Mouse (Mus musculus) myocyte (in vitro differentiated cells): ENCODE measurements around the gene Iqschfp. TPM values are rescaled to one million over a fixed set of nuclear protein-coding genes. Genes with fewer than 3 reads are reported as not detected.

ENCODE experiments used
- H3K27me3 ChIP-seq: one replicate; pipeline ENCODE4 v1.6.1; 2011; ENCODE audit not compliant: control insufficient read depth, insufficient read depth, insufficient read length
- H3K36me3 ChIP-seq: one replicate; pipeline ENCODE4 v1.6.1; 2011; ENCODE audit not compliant: control insufficient read depth, insufficient read depth
- H3K4me2 ChIP-seq: one replicate; pipeline ENCODE4 v1.6.1; 2011; ENCODE audit warnings: low read depth, control low read depth
- H3K4me3 ChIP-seq: one replicate; pipeline ENCODE4 v1.5.1; 2011; ENCODE audit warnings: mild to moderate bottlenecking, control low read depth, moderate library complexity
- H3K79me2 ChIP-seq: one replicate; pipeline ENCODE4 v1.6.1; 2011; ENCODE audit not compliant: control insufficient read depth, insufficient read depth
- H3ac ChIP-seq: one replicate; pipeline ENCODE4 v1.6.1; 2011; ENCODE audit not compliant: control insufficient read depth, insufficient read length
- CEBPB ChIP-seq: IDR thresholded peaks from 2 replicates; pipeline ENCODE4 v1.6.1; 2011; ENCODE audit warnings: mild to moderate bottlenecking, moderate library complexity; ENCODE audit not compliant: poor library complexity, insufficient read depth, severe bottlenecking
- E2F4 ChIP-seq: IDR thresholded peaks from one replicate; pipeline ENCODE4 v1.6.1; 2011; ENCODE audit warnings: mild to moderate bottlenecking, control low read depth, moderate library complexity; ENCODE audit not compliant: insufficient read depth
- MAX ChIP-seq: IDR thresholded peaks from one replicate; pipeline ENCODE4 v1.6.1; 2011; ENCODE audit warnings: low read depth, mild to moderate bottlenecking, control low read depth
- MYOD1 ChIP-seq, 3 experiments: IDR thresholded peaks; one replicate each; pipeline ENCODE4 v1.6.1; 2011; ENCODE audit warnings: control low read depth in 2 of 3, low read depth in 2 of 3, mild to moderate bottlenecking in 2 of 3, moderate library complexity in 1 of 3; ENCODE audit not compliant: insufficient read length in 2 of 3, control insufficient read depth in 1 of 3
- MYOG ChIP-seq, 3 experiments: IDR thresholded peaks; one replicate each; pipeline ENCODE4 v1.6.1; 2011; ENCODE audit warnings: control low read depth in 2 of 3, low read depth in 2 of 3, mild to moderate bottlenecking in 2 of 3; ENCODE audit not compliant: insufficient read length in 2 of 3, control insufficient read depth in 1 of 3, insufficient read depth in 1 of 3
- POLR2A ChIP-seq: IDR thresholded peaks from one replicate; pipeline ENCODE4 v1.6.1; 2011; ENCODE audit warnings: low read depth, mild to moderate bottlenecking, control low read depth, moderate library complexity; ENCODE audit not compliant: insufficient read length
- POLR2AphosphoS2 ChIP-seq: IDR thresholded peaks from one replicate; pipeline ENCODE4 v1.6.1; 2011; ENCODE audit warnings: low read depth, control low read depth; ENCODE audit not compliant: insufficient read length
- REST ChIP-seq: IDR thresholded peaks from one replicate; pipeline ENCODE4 v1.6.1; 2011; ENCODE audit warnings: mild to moderate bottlenecking, control low read depth, moderate library complexity; ENCODE audit not compliant: insufficient read depth, insufficient read length
- SRF ChIP-seq: IDR thresholded peaks from one replicate; pipeline ENCODE4 v1.6.1; 2011; ENCODE audit warnings: low read depth; ENCODE audit not compliant: control insufficient read depth, insufficient read length
- TCF12 ChIP-seq: IDR thresholded peaks from one replicate; pipeline ENCODE4 v1.6.1; 2011; ENCODE audit warnings: mild to moderate bottlenecking, control low read depth; ENCODE audit not compliant: poor library complexity, insufficient read depth, severe bottlenecking
- TCF3 ChIP-seq: IDR thresholded peaks from one replicate; pipeline ENCODE4 v1.6.1; 2011; ENCODE audit warnings: low read depth, control low read depth; ENCODE audit not compliant: insufficient read length
- USF1 ChIP-seq: IDR thresholded peaks from one replicate; pipeline ENCODE4 v1.6.1; 2011; ENCODE audit warnings: low read depth, mild to moderate bottlenecking, control low read depth, moderate library complexity
- polyA plus RNA-seq: library from polyadenylated mRNA; unstranded; fragments of >200 nt; fragmentation: generic; extraction: Trizol; gene quantifications from one replicate; pipeline ENCODE4 v1.2.1, GENCODE M21; 2012; ENCODE audit warnings: missing spikeins

Gene Iqschfp
- polyA plus RNA-seq, 1 experiment, result not detected

- no peak for TF ChIP-seq TCF12
- no peak for TF ChIP-seq USF1
- no peak for TF ChIP-seq POLR2AphosphoS2
- no peak for TF ChIP-seq REST
- TF ChIP-seq MAX, result no peak
- TF ChIP-seq TCF3, result no peak
- no peak for TF ChIP-seq POLR2A
- no peak for TF ChIP-seq SRF
- TF ChIP-seq MYOD1 (IDR thresholded peaks at IDR 0.05; ENCODE audit: control insufficient read depth in 1 of 3, insufficient read length in 2 of 3, low read depth in 2 of 3), result no peak
- TF ChIP-seq E2F4, result no peak
- no peak for TF ChIP-seq MYOG (IDR thresholded peaks at IDR 0.05; ENCODE audit: control insufficient read depth in 1 of 3, insufficient read depth in 1 of 3, insufficient read length in 2 of 3, low read depth in 2 of 3)
- no peak for TF ChIP-seq CEBPB
- H3K36me3 ChIP-seq, result no peaks in the 10 kb centered on the region
Observed at GRCm38 (mm10) chr3:68514120-68514497, 622.1 kb downstream of the Iqschfp start.

GRCm38 (mm10) chr3:68514717-68515116, 622.7 kb downstream of the Iqschfp start:
- H3ac ChIP-seq, result no peak overlapping the region
- TF ChIP-seq MYOG (IDR thresholded peaks at IDR 0.05; ENCODE audit: control insufficient read depth in 1 of 3, insufficient read depth in 1 of 3, insufficient read length in 2 of 3, low read depth in 2 of 3), result no peak
- TF ChIP-seq REST, result no peak
- TF ChIP-seq TCF12, result no peak
- no peak for TF ChIP-seq MYOD1 (IDR thresholded peaks at IDR 0.05; ENCODE audit: control insufficient read depth in 1 of 3, insufficient read length in 2 of 3, low read depth in 2 of 3)
- TF ChIP-seq USF1, result no peak
- TF ChIP-seq CEBPB, result no peak
- no peak for TF ChIP-seq POLR2AphosphoS2
- TF ChIP-seq TCF3, result no peak
- TF ChIP-seq MAX, result no peak
- no peak for TF ChIP-seq SRF
- H3K79me2 ChIP-seq, result peaks cover 71% of the 10 kb centered on the region
- H3K27me3 ChIP-seq, result no peaks in the 10 kb centered on the region
- H3K36me3 ChIP-seq, result no peaks in the 10 kb centered on the region
- H3K4me2 ChIP-seq, result no peak overlapping the region
- no peak overlapping the region for H3K4me3 ChIP-seq

More at GRCm38 (mm10) chr3:68514120-68514497, 622.1 kb downstream of the Iqschfp start:
- H3K4me3 ChIP-seq, result no peak overlapping the region
- H3ac ChIP-seq, result no peak overlapping the region
- H3K4me2 ChIP-seq, result no peak overlapping the region
- H3K27me3 ChIP-seq, result no peaks in the 10 kb centered on the region
- H3K79me2 ChIP-seq, result peaks cover 77% of the 10 kb centered on the region

- Histone ChIP-seq H3K27me3 (no peaks in the 10 kb centered on the region), H3ac (no peak overlapping the region), H3K79me2 (peaks cover 53% of the 10 kb centered on the region), H3K4me2 (no peak overlapping the region), H3K4me3 (no peak overlapping the region), H3K36me3 (no peaks in the 10 kb centered on the region)
- TF ChIP-seq MYOG (IDR thresholded peaks at IDR 0.05; ENCODE audit: control insufficient read depth in 1 of 3, insufficient read depth in 1 of 3, insufficient read length in 2 of 3, low read depth in 2 of 3) (no peak), E2F4 (no peak), MYOD1 (IDR thresholded peaks at IDR 0.05; ENCODE audit: control insufficient read depth in 1 of 3, insufficient read length in 2 of 3, low read depth in 2 of 3) (no peak), REST (no peak), USF1 (no peak), MAX (no peak), CEBPB (no peak), TCF3 (no peak), TCF12 (no peak), SRF (no peak), POLR2AphosphoS2 (no peak), POLR2A (no peak)
Observed at GRCm38 (mm10) chr3:68516393-68517081, 624.5 kb downstream of the Iqschfp start.

GRCm38 (mm10) chr3:68517236-68517635, 625.2 kb downstream of the Iqschfp start:
- no peak overlapping the region for H3ac ChIP-seq
- H3K4me3 ChIP-seq, result no peak overlapping the region
- no peaks in the 10 kb centered on the region for H3K27me3 ChIP-seq
- H3K4me2 ChIP-seq, result no peak overlapping the region
- no peak for TF ChIP-seq SRF
- no peak for TF ChIP-seq CEBPB
- TF ChIP-seq REST, result no peak
- no peak for TF ChIP-seq E2F4
- no peak for TF ChIP-seq POLR2A
- TF ChIP-seq POLR2AphosphoS2, result no peak
- TF ChIP-seq USF1, result no peak
- TF ChIP-seq TCF3, result no peak
- no peak for TF ChIP-seq MYOG (IDR thresholded peaks at IDR 0.05; ENCODE audit: control insufficient read depth in 1 of 3, insufficient read depth in 1 of 3, insufficient read length in 2 of 3, low read depth in 2 of 3)
- TF ChIP-seq MYOD1 (IDR thresholded peaks at IDR 0.05; ENCODE audit: control insufficient read depth in 1 of 3, insufficient read length in 2 of 3, low read depth in 2 of 3), result no peak
- TF ChIP-seq MAX, result no peak
- TF ChIP-seq TCF12, result no peak
- peaks cover 46% of the 10 kb centered on the region for H3K79me2 ChIP-seq
- no peaks in the 10 kb centered on the region for H3K36me3 ChIP-seq
